Mouse (Mus musculus): ENCODE data around the gene C530008M17Rik.

- TF ChIP-seq POLR2A (IDR thresholded peaks at IDR 0.05; ENCODE audit: borderline replicate concordance, low read depth, low read length) (no peak), CTCF (IDR thresholded peaks at IDR 0.05; ENCODE audit: low read depth, low read length) (no peak)
Observed at GRCm38 (mm10) chr5:76627770-76628169, 28.5 kb upstream of the C530008M17Rik start.

Measured in bone marrow macrophage, adult 2 months (primary cell).